Mouse (Mus musculus): Measurements from ENCODE around the gene Odf2.

DNA sequence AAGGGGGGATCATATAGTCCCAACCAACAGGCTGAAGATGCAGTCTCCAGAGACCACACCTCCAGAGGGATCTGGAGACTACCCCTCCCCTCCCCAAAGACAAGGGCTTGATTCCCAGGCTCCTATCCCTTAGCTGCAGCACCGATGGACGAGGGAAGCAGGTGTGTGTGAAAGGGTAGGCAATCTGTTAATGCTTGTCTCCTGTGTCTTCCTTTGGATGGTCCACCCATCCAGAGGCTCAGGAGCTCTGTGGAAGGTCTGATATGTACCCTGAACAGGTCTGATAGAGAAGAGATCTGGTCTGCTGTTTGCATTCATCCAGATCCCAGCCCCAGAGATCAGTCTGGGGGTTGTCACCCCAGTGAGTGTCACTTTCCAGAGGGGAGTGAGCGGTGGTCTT is 42.1 kb upstream of the Odf2 start:
- TF ChIP-seq CTCF (IDR thresholded peaks at IDR 0.05; ENCODE audit: borderline replicate concordance, insufficient read depth, low read depth, low read length) (no peak), POLR2A (IDR thresholded peaks at IDR 0.05; ENCODE audit: borderline replicate concordance, insufficient read depth, low read length) (no peak)

Data from cerebellum, adult 2 months (tissue).